Mouse (Mus musculus): Measurements from ENCODE around the gene Tor1aip2. TPM values are rescaled to one million over a fixed set of nuclear protein-coding genes. Genes with fewer than 3 reads are reported as not detected.

Gene Tor1aip2
- 47.8 and 49.4 TPM in 2 replicates for polyA plus RNA-seq (2015; fragmentation: Nextera tagmentation; extraction: Ambion mirVana)

DNA sequence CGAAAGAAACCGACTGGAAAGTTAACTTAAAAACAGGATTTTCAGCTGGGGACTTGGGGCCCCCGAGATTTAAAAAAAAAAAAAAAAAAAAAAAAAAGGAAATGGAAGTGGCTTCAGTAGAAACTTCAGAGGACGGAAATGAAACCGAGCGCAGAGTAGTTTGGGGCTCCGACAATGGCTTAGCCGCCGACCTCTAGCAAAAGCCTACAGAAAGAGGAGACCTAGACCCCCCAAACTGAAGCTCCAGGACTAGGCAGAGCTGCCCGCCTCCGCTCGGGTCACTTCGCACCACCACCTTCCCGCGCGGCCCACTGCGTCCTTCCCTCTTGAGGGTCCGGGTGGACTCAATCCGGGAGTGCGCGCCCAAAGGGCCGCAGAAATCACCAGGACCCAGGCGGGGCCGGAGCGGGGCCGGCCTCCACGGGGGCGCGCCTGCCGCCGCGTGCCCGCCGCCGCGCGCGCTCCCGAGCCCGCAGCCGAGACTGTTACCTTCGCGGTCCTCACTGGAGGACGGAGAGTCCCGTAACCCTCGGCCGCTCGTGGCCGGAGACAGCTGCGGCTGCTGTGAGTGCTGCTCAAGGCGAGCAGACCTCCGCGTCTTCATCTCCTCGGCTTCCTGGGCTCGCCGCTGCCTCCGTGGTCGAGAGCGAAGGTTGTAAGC lies at the start of gene Tor1aip2:
Gene Tor1aip2 (plus strand): TSS at position 135 of the 661 bp plus-strand sequence.

DNA sequence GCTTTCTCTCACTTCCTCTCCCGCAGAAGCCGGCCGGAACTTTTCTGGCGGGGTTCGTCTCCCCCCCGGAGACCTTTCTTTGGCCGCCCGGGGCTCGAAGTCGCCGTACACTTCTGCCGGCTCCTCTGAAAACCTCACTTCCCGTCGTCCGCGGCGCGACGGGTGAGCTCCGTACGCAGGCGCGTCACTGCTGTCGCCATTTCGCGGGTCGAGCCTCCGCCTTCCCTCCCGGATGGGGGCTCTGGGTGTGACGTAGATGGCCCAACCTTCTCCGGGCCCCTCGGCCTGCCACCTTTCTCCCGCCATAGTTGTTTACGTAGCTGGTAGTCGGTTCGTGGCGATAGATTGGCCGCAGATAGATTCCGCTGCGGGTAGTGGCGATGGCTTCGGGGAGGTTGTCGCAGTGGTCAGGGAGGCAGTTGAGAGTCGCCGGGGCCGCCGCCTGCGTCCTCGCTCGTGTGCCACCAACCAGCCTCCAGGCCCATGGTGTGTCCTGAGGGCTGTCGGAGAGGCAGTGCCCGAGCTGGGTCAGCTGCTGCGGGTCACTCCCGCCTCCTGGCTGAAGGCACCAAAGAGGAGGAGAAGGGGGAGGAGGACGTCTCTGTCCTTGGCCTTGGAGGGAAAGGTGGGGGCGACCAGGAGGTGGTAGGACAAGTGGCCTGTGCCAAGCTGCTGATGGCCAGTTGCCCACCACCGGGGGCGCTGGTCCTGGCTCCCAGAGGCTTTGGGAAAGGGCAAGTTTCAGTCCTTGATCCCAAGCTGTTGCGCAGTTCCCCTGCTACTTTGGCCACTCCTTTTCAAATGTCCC lies 931 bp downstream of the Tor1aip2 start, which contains the start of gene Tor1aip1:
Gene Tor1aip1 (minus strand): TSS at position 551 of the 808 bp plus-strand sequence.

Other genes with a start within 250 kb of the Tor1aip2 start
- 26.9 and 29.2 TPM in 2 replicates for gene Qsox1, start 222.5 kb upstream of the Tor1aip2 start, polyA plus RNA-seq (2015; fragmentation: Nextera tagmentation; extraction: Ambion mirVana)
- 9.2 and 11.9 TPM in 2 replicates for gene Cep350, start 62.1 kb upstream of the Tor1aip2 start, polyA plus RNA-seq (2015; fragmentation: Nextera tagmentation; extraction: Ambion mirVana)
- gene Tor1aip1, start 1.1 kb downstream of the Tor1aip2 start, polyA plus RNA-seq (2015; fragmentation: Nextera tagmentation; extraction: Ambion mirVana): 39.1 and 39.8 TPM in 2 replicates
- not detected in 2 replicates for gene Fam163a, start 169.6 kb downstream of the Tor1aip2 start, polyA plus RNA-seq (2015; fragmentation: Nextera tagmentation; extraction: Ambion mirVana)